Mouse (Mus musculus) gastrocnemius, adult 2 months (tissue): ENCODE data around the gene Gpr146. TPM values are rescaled to one million over a fixed set of nuclear protein-coding genes. Genes with fewer than 3 reads are reported as not detected.

Experiments used
- DNase-seq: peaks from one replicate; pipeline ENCODE4 v3.0.0; 2022
- H3K27ac ChIP-seq: fragments of 200-600 bp; 2 replicates; pipeline ENCODE4 v1.8.1; 2022; ENCODE audit warnings: mild to moderate bottlenecking
- H3K4me3 ChIP-seq: fragments of 200-600 bp; 2 replicates; pipeline ENCODE4 v1.8.1; 2022; ENCODE audit warnings: mild to moderate bottlenecking, moderate library complexity
- CTCF ChIP-seq: fragments of 200-600 bp; IDR thresholded peaks from 2 replicates; pipeline ENCODE4 v1.8.1; 2022; ENCODE audit warnings: antibody characterized with exemption, mild to moderate bottlenecking, moderate library complexity
- intact Hi-C: fragments of 180-260 bp; cut with DNase I; formaldehyde crosslinking; loops from one replicate; pipeline ENCODE4 v1.15.1; 2025
- total RNA-seq, 2 experiments: library from RNA; stranded (reverse); gene quantifications; 2 replicates each; pipeline ENCODE4 v1.2.3; 2021

Gpr146 gene
- total RNA-seq, 2 experiments from 2014 or later, result 26.5 to 41.2 TPM

DNA sequence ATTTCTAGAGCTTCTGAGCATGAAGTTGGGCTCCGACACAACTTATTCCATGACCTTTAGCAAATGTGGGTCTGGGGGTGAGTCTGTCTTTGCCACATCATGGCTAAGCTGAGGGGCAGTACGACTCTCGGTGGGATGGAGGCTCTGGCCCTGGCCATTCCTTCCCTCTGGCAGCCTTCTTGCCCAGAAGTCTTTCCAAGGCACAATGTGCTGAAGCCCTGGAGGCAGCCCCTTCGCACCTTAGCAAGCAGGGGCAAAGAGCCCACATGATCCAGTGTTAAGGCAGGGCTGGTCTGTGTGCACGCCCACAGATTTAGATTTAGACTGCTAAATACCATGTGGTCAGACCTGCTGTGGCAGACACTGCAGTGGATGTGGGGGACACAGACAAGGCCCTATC, 21.3 kb downstream of the Gpr146 start:
- intact Hi-C loops, result loop anchor here (1.0 kb wide), 2 partner anchors 18 to 34 kb away; no protein-coding TSS in a partner anchor
- Histone ChIP-seq H3K4me3 (no peak overlapping the region), H3K27ac (peak overlapping the region; percentile 86)
- DNase-seq, result no peak
- no peak for TF ChIP-seq CTCF

DNA sequence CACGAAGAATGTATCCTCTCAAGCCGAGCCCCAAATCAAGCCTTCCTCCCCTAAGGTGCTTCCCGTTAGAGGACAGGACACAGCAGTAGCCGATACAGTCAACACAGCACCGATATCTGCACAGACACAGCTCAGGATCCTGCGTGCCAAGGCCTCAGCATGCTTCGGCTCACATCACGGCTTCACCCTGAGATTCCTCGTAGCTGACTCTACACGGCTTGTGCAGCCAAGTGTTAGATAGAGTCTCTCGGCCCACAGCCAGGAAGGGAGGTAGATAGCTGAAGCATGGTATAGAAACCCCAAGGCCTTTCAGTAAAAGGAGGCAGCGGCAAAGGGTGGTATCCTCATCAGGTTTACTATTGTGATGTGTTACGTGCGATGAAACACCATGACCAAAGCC, 22.5 kb downstream of the Gpr146 start:
- TF ChIP-seq CTCF, result no peak
- no peak overlapping the region for H3K27ac ChIP-seq
- intact Hi-C loops, result no loop called here
- no peak for DNase-seq
- no peak overlapping the region for H3K4me3 ChIP-seq

DNA sequence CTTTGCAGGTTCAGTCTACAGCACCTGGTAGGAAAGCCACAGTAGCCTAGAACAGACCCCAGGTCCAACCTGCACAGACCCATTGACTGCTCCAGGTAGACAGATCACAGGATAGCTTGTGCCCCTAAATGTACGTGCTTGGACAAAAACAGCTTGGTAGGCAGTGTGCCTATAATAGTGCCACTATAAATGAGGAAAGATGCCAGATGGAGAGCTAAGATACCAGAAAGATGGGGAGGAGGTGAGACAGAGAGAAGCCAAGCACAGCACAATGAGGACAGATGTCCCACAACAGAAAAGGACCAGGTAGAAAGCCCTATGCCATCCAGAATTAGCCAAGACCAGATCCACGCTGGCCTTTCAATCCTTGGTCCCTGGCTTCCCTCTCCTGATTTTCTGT, 24.6 kb downstream of the Gpr146 start:
- Histone ChIP-seq H3K27ac (no peak overlapping the region), H3K4me3 (no peak overlapping the region)
- intact Hi-C loops, result no loop called here
- TF ChIP-seq CTCF, result no peak
- DNase-seq, result no peak

DNA sequence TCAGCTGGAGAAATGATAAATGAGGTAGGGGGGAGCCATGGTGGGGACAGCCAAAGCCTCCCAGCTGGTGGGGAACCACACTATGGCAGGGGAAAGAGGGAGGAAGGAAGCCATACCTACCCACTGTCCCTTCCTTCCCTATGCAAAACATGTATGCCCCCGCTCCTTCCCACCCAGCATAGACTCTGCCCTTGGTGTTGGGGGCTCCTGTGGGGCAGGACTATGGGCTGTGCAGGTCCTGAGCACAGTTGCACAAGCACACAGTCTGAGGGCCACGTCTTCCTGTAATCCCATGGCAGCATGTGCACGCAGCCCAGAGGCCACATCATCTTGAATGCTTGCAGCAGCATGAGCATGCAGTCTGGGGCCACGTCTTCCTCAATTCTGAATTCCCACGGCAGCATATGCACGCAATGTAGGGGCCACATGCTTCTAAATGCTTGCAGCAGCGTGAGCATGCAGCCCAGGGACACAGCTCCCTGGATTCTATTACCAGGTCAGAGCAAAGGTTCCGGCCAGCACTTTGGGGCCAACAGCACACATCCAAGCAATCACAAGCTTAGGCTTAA, 26.3 kb downstream of the Gpr146 start:
- peak; percentile 23 for DNase-seq
- H3K27ac ChIP-seq, result no peak overlapping the region; the same call in 1 of the 2 replicates
- TF ChIP-seq CTCF, result no peak
- no peak overlapping the region for H3K4me3 ChIP-seq
- intact Hi-C loops, result no loop called here

DNA sequence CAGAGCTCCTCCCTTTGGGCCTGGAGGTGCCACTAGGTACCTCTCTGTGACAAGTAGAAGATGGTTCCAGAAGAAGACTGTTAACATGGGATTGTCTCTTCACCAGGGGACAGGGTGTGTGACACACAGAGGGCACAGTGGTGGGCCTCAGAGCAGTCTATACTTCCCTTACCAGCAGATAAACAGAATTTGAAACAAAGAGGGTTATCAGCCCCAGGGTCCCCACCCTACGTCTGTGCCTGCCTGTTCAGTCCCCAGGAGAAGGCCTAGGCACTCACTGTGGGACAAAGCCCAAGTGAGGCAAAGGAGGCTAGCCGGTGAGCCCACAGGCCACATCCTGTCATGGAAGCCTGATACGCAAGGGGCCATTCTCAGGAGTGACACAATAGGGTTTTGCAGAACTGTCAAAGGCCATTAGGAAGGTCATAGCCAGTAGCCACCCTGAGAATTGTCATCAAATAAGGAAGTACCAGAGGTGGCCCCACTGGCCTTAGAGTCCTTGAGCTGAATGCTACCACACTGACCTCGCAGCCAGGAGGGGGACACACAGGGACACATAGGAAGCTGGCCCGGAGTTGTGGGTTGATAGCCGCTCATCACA, 27.4 kb downstream of the Gpr146 start, which contains the start of gene C130050O18Rik:
Gene C130050O18Rik, plus strand, starts transcription at position 480 of the 601 bp plus-strand sequence.
- no peak for TF ChIP-seq CTCF
- Histone ChIP-seq H3K4me3 (peak within 1 kb of the TSS; percentile 59), H3K27ac (peak within 1 kb of the TSS; percentile 84)
- intact Hi-C loops, result loop anchor here (5.0 kb wide), 1 partner anchor 57 kb away; the partner anchor contains the start of gene 3110082I17Rik
- no peak for DNase-seq

DNA sequence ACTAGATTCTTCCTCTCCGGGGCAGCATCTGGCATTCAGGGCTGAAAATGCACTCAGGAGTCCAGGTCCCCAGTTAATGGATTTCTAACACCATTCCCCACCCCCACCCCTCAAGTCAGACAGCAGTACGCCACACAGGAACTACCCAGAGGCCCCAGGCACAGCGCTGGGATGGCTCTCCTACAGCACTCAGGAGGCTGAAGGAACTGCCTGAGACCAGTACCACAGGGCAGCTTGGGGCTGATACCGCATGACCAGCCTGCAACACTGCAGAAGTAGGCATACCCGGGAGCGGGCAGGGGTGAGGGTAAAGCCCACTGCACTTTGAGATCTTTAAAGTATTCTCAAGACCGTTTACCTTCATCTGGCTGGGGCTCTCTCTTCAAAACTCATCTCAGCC, 28.0 kb downstream of the Gpr146 start:
- no peak for TF ChIP-seq CTCF
- intact Hi-C loops, result loop anchor here (5.0 kb wide), 1 partner anchor 57 kb away; the partner anchor contains the start of gene 3110082I17Rik
- peak overlapping the region; percentile 84 for H3K27ac ChIP-seq
- peak overlapping the region; percentile 59 for H3K4me3 ChIP-seq
- DNase-seq, result no peak

DNA sequence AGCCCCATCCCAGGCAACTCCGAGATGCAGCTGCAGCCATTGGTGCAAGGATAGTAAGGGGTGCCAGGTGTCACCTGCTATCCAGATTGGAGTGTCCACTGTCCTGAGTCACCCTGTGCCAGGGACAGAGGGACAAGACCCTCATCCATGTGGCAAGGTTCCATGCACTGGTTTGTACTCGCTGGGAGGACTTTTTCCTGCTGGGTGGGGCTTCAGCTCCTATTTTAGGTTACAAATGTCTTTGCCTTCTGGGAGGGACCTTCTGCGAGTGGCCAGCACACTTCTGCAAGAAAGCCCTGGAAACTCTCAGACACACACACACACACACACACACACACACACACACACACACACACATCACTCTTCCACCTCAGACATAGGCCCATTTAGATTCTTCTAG, 28.5 kb downstream of the Gpr146 start:
- DNase-seq, result peak; percentile 40
- TF ChIP-seq CTCF, result no peak
- intact Hi-C loops, result loop anchor here (5.0 kb wide), 1 partner anchor 56 kb away; the partner anchor contains the start of gene 3110082I17Rik
- Histone ChIP-seq H3K4me3 (peak overlapping the region; percentile 59), H3K27ac (peak overlapping the region; percentile 84)

DNA sequence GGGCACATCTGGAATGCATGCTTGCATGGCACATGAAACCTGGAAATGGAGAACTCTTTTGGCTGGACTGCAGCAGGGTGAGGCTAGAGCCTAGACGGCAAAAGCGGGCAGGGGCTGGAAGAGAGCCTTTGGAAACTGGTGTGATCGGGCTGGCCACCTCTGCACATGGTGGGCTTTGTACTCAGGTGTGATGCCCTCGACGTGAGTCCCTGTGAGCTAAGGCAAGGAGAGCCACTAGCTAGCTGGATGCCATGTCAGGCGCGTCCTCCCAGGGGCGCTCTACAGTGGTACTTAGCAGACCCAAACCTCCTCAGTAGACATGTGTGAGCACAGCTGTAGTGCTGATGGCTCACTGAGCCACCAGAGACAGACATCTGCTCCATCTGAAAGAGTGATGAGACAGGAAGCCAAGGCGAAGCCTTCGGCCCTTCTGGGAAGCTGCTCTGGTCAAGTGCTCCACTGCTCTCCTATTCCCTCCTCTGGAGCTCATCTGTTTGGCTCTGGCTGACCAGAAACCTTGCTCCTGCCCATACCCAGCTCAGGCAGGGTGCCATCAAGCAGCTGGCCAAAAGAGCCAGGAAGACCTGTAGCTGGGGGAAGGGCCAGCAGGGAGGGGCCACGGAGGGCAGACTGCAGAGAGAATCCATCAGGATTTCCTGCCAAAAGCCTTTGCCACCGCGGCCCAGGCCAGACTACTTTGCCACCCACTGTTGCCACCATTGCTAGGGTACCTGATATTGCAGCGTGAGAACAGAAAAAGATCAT, 29.8 kb downstream of the Gpr146 start:
- peak overlapping the region; percentile 4; the same call in 1 of the 2 replicates for H3K4me3 ChIP-seq
- H3K27ac ChIP-seq, result peak overlapping the region; percentile 84
- intact Hi-C loops, result loop anchor here (5.0 kb wide), 1 partner anchor 55 kb away; the partner anchor contains the start of gene 3110082I17Rik
- DNase-seq, result peak; percentile 85
- TF ChIP-seq CTCF, result peak; percentile 11; the same call in 1 of the 2 replicates

DNA sequence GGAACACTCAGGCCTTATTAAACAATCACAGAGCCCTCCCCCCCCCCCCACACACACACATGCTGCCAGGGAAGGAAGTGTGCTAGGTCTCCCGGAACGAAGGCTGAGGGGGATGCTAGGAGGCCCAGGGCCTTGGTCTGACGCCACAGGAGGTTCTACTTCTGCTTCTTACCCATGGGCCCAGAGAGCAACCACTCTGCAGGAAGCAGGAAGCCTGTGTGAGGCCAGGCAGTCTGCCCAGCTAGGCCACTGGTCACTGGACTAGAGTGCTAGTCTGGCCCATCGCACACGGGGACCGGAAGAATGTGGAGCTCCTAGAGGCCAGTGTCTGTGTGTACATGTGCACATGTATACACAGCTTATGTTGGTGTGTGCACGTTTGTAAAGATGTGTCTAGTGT, 31.0 kb downstream of the Gpr146 start:
- Histone ChIP-seq H3K4me3 (no peak overlapping the region), H3K27ac (peak overlapping the region; percentile 84)
- TF ChIP-seq CTCF, result no peak
- peak; percentile 60 for DNase-seq
- intact Hi-C loops, result loop anchor here (5.0 kb wide), 1 partner anchor 54 kb away; the partner anchor contains the start of gene 3110082I17Rik

DNA sequence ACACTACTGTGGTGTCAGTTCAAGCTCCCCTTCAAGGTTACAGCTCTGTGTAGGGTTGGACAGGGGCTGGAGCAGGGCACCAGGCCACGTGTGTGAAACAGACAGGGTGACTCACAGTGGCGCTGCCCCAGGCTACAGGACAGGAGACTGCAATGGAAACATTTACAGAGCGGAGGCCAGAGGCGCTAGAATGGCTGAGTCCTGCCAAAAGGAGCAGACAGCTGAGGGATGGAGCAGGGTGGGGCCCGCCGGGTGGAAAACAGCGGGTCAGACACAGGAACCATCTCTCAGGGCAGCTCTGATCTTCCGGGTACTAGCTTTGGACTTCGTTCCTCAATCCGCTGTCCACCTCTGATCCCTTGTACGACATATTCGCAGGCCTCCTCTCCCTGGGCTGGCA, 31.9 kb downstream of the Gpr146 start:
- Histone ChIP-seq H3K4me3 (peak overlapping the region; percentile 29; the same call in 1 of the 2 replicates), H3K27ac (peak overlapping the region; percentile 84)
- TF ChIP-seq CTCF, result 0 out of 2 replicates have a peak, but pooled peaks have one; percentile 4
- intact Hi-C loops, result loop anchor here (5.0 kb wide), 1 partner anchor 53 kb away; the partner anchor contains the start of gene 3110082I17Rik
- peak; percentile 91 for DNase-seq

DNA sequence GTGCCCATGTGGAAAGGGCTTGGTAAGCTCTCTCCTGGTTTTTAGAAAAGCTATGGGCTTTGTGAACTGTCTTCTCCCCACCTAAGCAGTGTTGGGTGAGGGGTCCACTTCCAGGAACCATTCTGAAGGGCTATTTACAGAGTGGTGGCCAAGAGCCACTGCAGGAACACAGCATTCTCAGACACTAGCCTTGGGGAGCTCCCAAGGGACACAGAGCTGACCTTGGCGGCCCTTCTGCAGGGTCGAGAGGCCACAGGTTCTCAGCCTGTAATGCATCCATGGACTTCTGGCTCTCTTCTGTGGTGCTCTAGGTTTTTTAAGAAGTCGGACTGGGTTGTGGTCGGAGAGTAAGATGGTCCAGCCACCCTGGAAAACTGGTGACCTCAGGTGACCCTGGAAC, 32.6 kb downstream of the Gpr146 start:
- Histone ChIP-seq H3K27ac (peak overlapping the region; percentile 84), H3K4me3 (no peak overlapping the region)
- no peak for TF ChIP-seq CTCF
- intact Hi-C loops, result loop anchor here (10.0 kb wide), 1 partner anchor 135 kb away; no protein-coding TSS in a partner anchor
- peak; percentile 46 for DNase-seq

DNA sequence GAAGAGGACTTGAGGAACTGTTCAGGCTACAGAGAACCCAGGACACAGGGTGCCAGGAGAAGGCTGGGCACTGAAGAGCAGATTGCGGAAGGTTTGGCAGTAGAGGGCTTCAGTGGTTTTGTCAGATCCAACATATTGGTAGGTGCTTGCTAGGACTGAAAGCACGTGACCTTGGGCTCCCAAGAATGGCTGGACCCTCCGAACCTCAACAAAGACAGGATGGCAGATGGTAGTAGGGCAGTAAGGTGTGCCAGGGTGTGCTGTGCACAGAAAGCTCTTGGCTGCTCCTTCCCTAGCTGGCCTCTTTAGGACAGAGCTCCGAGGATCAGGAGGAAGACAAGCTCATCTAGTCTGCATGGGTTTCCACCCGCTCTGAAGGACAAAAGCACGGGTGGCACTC, 33.6 kb downstream of the Gpr146 start:
- DNase-seq, result no peak
- H3K27ac ChIP-seq, result no peak overlapping the region
- no peak overlapping the region for H3K4me3 ChIP-seq
- TF ChIP-seq CTCF, result no peak
- intact Hi-C loops, result loop anchor here (10.0 kb wide), 1 partner anchor 136 kb away; no protein-coding TSS in a partner anchor
